Mouse (Mus musculus) bone marrow, adult 2 months (tissue): Measurements from ENCODE around the gene Ncor1.

Experiments
- CTCF ChIP-seq: fragments of 200-500 bp; IDR thresholded peaks from 2 replicates; pipeline ENCODE4 v1.5.1; 2011; ENCODE audit warnings: low read length, control low read depth; ENCODE audit not compliant: control insufficient read depth, insufficient read depth
- POLR2A ChIP-seq: fragments of 200-500 bp; IDR thresholded peaks from 2 replicates; pipeline ENCODE4 v1.6.1; 2011; ENCODE audit warnings: low read depth, mild to moderate bottlenecking, control low read depth, low read length, borderline replicate concordance; ENCODE audit not compliant: control insufficient read depth

- TF ChIP-seq CTCF, result no peak
- no peak for TF ChIP-seq POLR2A
These were observed 32.1 kb downstream of the Ncor1 start for GRCm38 (mm10) chr11:62426266-62426665.
